Mouse (Mus musculus) midbrain, embryonic 11.5 days (tissue): ENCODE results near the gene Sprr2f. TPM values are rescaled to one million over a fixed set of nuclear protein-coding genes. Genes with fewer than 3 reads are reported as not detected.

Source experiments
- ATAC-seq: fragments of 200-750 bp; cut with Nextera tagmentation; 2 replicates; pipeline ENCODE4 v1.8.0; 2017; ENCODE audit warnings: moderate TSS enrichment, moderate library complexity; ENCODE audit not compliant: low FRiP score
- DNase-seq: peaks from one replicate; pipeline ENCODE4 v3.0.0; 2015; ENCODE audit warnings: low spot score; ENCODE audit errors: missing footprints
- H3K27ac ChIP-seq: fragments of 300-500 bp; sonication (generic); 2 replicates; pipeline ENCODE4 v1.5.1; 2014; ENCODE audit warnings: low read depth, low read length
- H3K27me3 ChIP-seq: fragments of 300-500 bp; sonication (generic); 2 replicates; pipeline ENCODE4 v1.6.1; 2014; ENCODE audit warnings: mild to moderate bottlenecking, low read length, moderate library complexity, mixed read lengths; ENCODE audit not compliant: control insufficient read depth, insufficient read depth
- H3K36me3 ChIP-seq: fragments of 300-500 bp; sonication (generic); 2 replicates; pipeline ENCODE4 v1.6.1; 2014; ENCODE audit warnings: mild to moderate bottlenecking, low read length, moderate library complexity, mixed read lengths; ENCODE audit not compliant: control insufficient read depth, insufficient read depth
- H3K4me1 ChIP-seq: fragments of 300-500 bp; sonication (generic); 2 replicates; pipeline ENCODE4 v1.6.1; 2014; ENCODE audit warnings: low read length; ENCODE audit not compliant: control insufficient read depth, insufficient read depth
- H3K4me2 ChIP-seq: fragments of 300-500 bp; sonication (generic); 2 replicates; pipeline ENCODE4 v1.6.1; 2014; ENCODE audit warnings: mild to moderate bottlenecking, moderate library complexity
- H3K4me3 ChIP-seq: fragments of 300-500 bp; sonication (generic); 2 replicates; pipeline ENCODE4 v1.5.1; 2014; ENCODE audit warnings: low read depth, low read length
- H3K9ac ChIP-seq: fragments of 300-500 bp; sonication (generic); 2 replicates; pipeline ENCODE4 v1.6.1; 2014; ENCODE audit warnings: low read length
- H3K9me3 ChIP-seq: fragments of 300-500 bp; sonication (generic); 2 replicates; pipeline ENCODE4 v1.6.1; 2016; ENCODE audit warnings: low read length; ENCODE audit not compliant: control insufficient read depth
- WGBS: fragments of 180-500 bp; shearing (Covaris S2); extraction: QIAGEN DNeasy Blood & Tissue Kit; methylation state at CpG from one replicate; pipeline ENCODE4 v1.1.7; 2014; 5-methylcytosine and 5-hydroxymethylcytosine counted together
- polyA plus RNA-seq: library from polyadenylated mRNA; unstranded; fragments of >200 nt; fragmentation: Nextera tagmentation; extraction: Ambion mirVana; gene quantifications from 2 replicates; pipeline ENCODE4 v1.2.1, GENCODE M21; 2014

Gene Sprr2f
- not detected in 2 replicates for polyA plus RNA-seq

GRCm38 (mm10) chr3:92364887-92365286, at the start of gene Sprr2f:
Sprr2f (plus strand) TSS chr3:92365187.
- Histone ChIP-seq H3K27ac (no peak within 1 kb of the TSS), H3K4me2 (no peak within 1 kb of the TSS), H3K4me1 (no peaks in the 10 kb centered on the region), H3K36me3 (no peaks in the 10 kb centered on the region), H3K9ac (no peak within 1 kb of the TSS), H3K9me3 (no peaks in the 10 kb centered on the region), H3K4me3 (no peak within 1 kb of the TSS), H3K27me3 (no peaks in the 10 kb centered on the region)
- ATAC-seq, result no peak
- DNase-seq, result no peak
- WGBS, result 62% methylated on average over 3 of the region's 3 CpGs

DNA sequence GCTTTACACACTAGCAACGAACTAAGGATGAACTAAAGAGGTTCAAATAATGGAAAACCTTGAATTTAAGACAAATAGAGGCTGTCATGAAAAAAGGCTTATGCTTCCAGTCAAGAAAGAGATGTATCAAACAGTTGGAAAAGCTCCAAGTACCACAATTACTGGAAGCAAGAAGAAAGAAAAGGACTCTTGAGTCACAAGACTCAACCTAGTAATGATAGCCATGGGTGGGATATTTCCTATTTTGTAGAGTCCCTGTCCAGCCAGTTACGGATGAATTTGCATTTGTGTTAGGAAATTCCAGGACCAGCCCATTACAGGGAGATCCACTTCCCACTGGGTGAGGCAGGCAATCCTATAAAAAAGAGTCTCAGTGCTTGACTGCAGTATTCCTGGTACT, 48.7 kb upstream of the Sprr2f start, which contains the start of gene Sprr2b:
Gene Sprr2b (plus strand): TSS at position 301 of the 400 bp plus-strand sequence.
- Histone ChIP-seq H3K4me2 (no peak within 1 kb of the TSS), H3K36me3 (no peaks in the 10 kb centered on the region), H3K4me3 (no peak within 1 kb of the TSS), H3K9ac (no peak within 1 kb of the TSS), H3K27me3 (no peaks in the 10 kb centered on the region), H3K4me1 (no peaks in the 10 kb centered on the region), H3K9me3 (no peaks in the 10 kb centered on the region), H3K27ac (no peak within 1 kb of the TSS)
- no peak for DNase-seq
- WGBS, result 77% methylated on average over 2 of the region's 2 CpGs
- ATAC-seq, result no peak

DNA sequence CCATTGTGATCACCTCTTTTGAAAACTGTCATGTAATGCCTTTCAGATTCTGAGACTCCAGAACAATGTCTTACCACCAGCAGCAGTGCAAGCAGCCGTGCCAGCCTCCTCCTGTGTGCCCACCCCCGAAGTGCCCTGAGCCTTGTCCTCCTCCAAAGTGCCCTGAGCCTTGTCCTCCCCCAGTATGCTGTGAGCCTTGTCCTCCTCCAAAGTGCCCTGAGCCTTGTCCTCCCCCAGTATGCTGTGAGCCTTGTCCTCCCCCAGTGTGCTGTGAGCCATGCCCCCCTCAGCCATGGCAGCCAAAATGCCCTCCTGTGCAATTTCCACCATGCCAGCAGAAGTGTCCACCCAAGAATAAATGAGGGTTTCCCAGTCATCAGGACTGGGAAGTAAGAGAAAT, 47.6 kb upstream of the Sprr2f start:
- H3K4me2 ChIP-seq, result no peak overlapping the region
- no peaks in the 10 kb centered on the region for H3K9me3 ChIP-seq
- no peak overlapping the region for H3K9ac ChIP-seq
- no peaks in the 10 kb centered on the region for H3K27me3 ChIP-seq
- 73% methylated on average over 2 of the region's 2 CpGs for WGBS
- no peaks in the 10 kb centered on the region for H3K36me3 ChIP-seq
- no peak for DNase-seq
- H3K4me3 ChIP-seq, result no peak overlapping the region
- H3K4me1 ChIP-seq, result no peaks in the 10 kb centered on the region
- no peak for ATAC-seq
- H3K27ac ChIP-seq, result no peak overlapping the region

- no peak for DNase-seq
- H3K4me2 ChIP-seq, result no peak overlapping the region
- no peaks in the 10 kb centered on the region for H3K4me1 ChIP-seq
- no peak overlapping the region for H3K9ac ChIP-seq
- no peaks in the 10 kb centered on the region for H3K9me3 ChIP-seq
- H3K27me3 ChIP-seq, result no peaks in the 10 kb centered on the region
- WGBS, result 79% methylated on average over 1 of the region's 1 CpGs
- H3K27ac ChIP-seq, result no peak overlapping the region
- H3K36me3 ChIP-seq, result no peaks in the 10 kb centered on the region
- H3K4me3 ChIP-seq, result no peak overlapping the region
- no peak for ATAC-seq
Observed at GRCm38 (mm10) chr3:92336278-92336677, 28.7 kb upstream of the Sprr2f start.

- Histone ChIP-seq H3K4me2 (no peak within 1 kb of the TSS), H3K9ac (no peak within 1 kb of the TSS), H3K4me3 (no peak within 1 kb of the TSS), H3K27ac (no peak within 1 kb of the TSS), H3K4me1 (no peaks in the 10 kb centered on the region), H3K27me3 (no peaks in the 10 kb centered on the region), H3K36me3 (no peaks in the 10 kb centered on the region), H3K9me3 (no peaks in the 10 kb centered on the region)
- 95% methylated on average over 5 of the region's 5 CpGs for WGBS
- ATAC-seq (no peak), DNase-seq (no peak)
Observed at GRCm38 (mm10) chr3:92338840-92339239, 26.1 kb upstream of the Sprr2f start, which contains the start of gene Sprr2d. Sprr2d (plus strand) TSS chr3:92339140.

DNA sequence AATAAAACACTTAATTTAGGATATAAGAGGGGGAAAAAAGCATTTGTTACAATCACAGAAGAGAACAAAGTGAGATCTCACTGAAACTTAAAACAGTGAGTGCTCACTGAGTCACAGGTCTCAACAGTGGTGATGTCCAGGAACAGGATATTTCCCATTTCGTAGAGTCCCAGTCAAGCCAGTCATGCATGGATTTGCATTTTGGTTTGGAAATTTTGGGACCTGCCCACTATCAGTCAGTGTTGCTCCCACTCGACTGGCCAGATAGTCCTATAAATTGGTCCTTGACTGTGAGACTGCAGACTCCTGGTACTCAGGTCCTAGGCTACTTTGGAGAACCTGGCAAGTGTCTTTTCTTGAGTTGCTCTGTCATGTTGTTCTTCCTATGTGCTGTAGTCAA, 13.1 kb upstream of the Sprr2f start, which contains the start of gene Sprr2e:
Gene Sprr2e (plus strand): TSS at position 301 of the 400 bp plus-strand sequence.
- 80% methylated on average over 2 of the region's 2 CpGs for WGBS
- H3K4me2 ChIP-seq, result no peak within 1 kb of the TSS

DNA sequence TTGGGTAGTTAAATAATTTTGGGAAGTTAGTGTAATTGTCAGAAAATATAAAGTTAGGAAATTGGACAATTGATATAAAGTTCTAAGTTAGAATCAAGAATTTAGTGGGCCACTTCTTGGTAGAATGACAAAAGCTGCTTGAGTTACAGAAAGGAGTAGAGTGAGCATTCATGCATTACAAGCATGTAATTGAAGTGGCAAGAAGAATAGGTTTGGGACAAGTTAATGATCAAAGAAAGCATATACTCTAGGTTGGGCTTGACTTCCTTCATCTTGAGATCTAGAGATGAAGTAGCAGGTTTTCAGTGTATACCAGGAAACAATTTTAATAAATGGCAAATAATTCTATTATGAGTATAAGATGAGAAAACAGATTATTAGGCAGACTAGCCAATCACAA, 3.4 kb upstream of the Sprr2f start:
- Histone ChIP-seq H3K9me3 (no peaks in the 10 kb centered on the region), H3K27ac (no peak overlapping the region), H3K4me1 (no peaks in the 10 kb centered on the region), H3K27me3 (no peaks in the 10 kb centered on the region), H3K4me2 (no peak overlapping the region), H3K9ac (no peak overlapping the region), H3K36me3 (no peaks in the 10 kb centered on the region), H3K4me3 (no peak overlapping the region)
- no peak for DNase-seq
- ATAC-seq, result no peak

More for the DNA sequence above, 13.1 kb upstream of the Sprr2f start, which contains the start of gene Sprr2e:
- H3K4me1 ChIP-seq, result no peaks in the 10 kb centered on the region
- no peak within 1 kb of the TSS for H3K9ac ChIP-seq
- H3K36me3 ChIP-seq, result no peaks in the 10 kb centered on the region
- ATAC-seq (no peak), DNase-seq (no peak)
- no peak within 1 kb of the TSS for H3K27ac ChIP-seq
- H3K27me3 ChIP-seq, result no peaks in the 10 kb centered on the region
- no peaks in the 10 kb centered on the region for H3K9me3 ChIP-seq
- H3K4me3 ChIP-seq, result no peak within 1 kb of the TSS

GRCm38 (mm10) chr3:92373613-92374012, 8.6 kb downstream of the Sprr2f start:
- H3K36me3 ChIP-seq, result no peaks in the 10 kb centered on the region
- H3K27me3 ChIP-seq, result no peaks in the 10 kb centered on the region
- WGBS, result 80% methylated on average over 2 of the region's 2 CpGs
- H3K4me2 ChIP-seq, result no peak overlapping the region
- no peaks in the 10 kb centered on the region for H3K9me3 ChIP-seq
- H3K4me1 ChIP-seq, result no peaks in the 10 kb centered on the region
- no peak overlapping the region for H3K9ac ChIP-seq
- no peak for DNase-seq
- ATAC-seq, result no peak
- H3K4me3 ChIP-seq, result no peak overlapping the region
- no peak overlapping the region for H3K27ac ChIP-seq

GRCm38 (mm10) chr3:92385385-92385784, 20.4 kb downstream of the Sprr2f start, which contains the start of gene Sprr2h:
Sprr2h (plus strand) TSS chr3:92385685.
- H3K9ac ChIP-seq, result no peak within 1 kb of the TSS
- DNase-seq (no peak), ATAC-seq (no peak)
- no peaks in the 10 kb centered on the region for H3K27me3 ChIP-seq
- H3K9me3 ChIP-seq, result no peaks in the 10 kb centered on the region
- no peak within 1 kb of the TSS for H3K27ac ChIP-seq
- no peak within 1 kb of the TSS for H3K4me3 ChIP-seq
- H3K36me3 ChIP-seq, result no peaks in the 10 kb centered on the region
- H3K4me1 ChIP-seq, result no peaks in the 10 kb centered on the region
- no peak within 1 kb of the TSS for H3K4me2 ChIP-seq
- WGBS, result 77% methylated on average over 1 of the region's 1 CpGs
